Mouse (Mus musculus): Measurements from ENCODE around the gene Taf9. TPM values are rescaled to one million over a fixed set of nuclear protein-coding genes. Genes with fewer than 3 reads are reported as not detected.

Taf9 gene
- polyA plus RNA-seq, 1 experiment from 2014 or later, result 14.2 TPM

DNA sequence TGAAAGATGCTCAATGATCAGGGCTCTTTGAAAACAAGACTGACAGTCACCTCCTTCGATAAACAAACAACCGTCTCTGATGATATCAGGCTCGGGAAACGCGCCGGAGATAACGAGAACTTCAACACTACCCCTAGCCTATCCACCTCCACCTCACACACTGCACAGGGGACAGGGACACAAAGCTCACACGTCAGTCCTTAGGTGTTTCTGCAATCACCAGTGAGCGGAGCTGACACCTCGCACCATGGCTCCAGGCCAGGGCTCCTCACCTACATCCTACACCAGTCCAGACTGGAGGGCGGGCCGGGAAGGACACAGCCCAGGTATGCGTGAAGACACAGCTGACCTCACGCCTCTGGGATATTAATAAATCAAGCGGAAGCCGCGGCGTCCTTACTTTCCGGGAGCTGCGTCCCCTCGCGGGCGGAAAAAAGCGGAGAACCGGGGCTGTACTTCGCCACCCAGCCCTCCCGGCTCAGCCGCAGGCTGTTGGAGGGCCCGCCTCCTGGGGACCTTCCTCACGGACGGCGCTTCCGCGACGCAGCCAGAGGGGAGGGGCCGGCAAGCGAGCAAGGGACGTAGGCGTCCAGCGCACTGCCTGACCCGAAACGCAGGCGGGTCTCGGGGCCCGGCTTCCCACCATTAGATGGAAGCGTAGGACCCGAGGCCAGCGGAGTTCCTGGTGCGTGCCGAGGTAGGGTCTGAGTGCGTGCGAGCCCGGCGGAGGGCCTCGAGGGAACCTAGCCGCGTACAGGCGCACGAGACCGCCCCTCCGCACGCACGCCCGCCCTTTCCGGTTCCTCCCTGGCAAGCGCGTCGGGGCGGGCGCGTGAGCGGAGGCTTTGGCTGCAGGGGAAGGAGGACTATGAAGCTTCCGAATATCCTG, 585 bp upstream of the Taf9 start, which contains the start of the genes Ak6 and Rad17:
Gene Ak6 (plus strand): TSS at position 430 of the 889 bp plus-strand sequence.
Gene Rad17 (minus strand): TSS at position 502 of the 889 bp plus-strand sequence.
- ATAC-seq (replicated peaks; ENCODE audit: low FRiP score, low TSS enrichment, low read depth), result peak; percentile 99

GRCm38 (mm10) chr13:100658091-100658490, 6.7 kb downstream of the Taf9 start:
- DNase-seq (ENCODE audit: low spot score) (no peak), ATAC-seq (replicated peaks; ENCODE audit: low FRiP score, low TSS enrichment, low read depth) (no peak)
- no peaks in the 10 kb centered on the region for H3K9me3 ChIP-seq (ENCODE audit: control insufficient read depth, low read length)
- H3K4me2 ChIP-seq (ENCODE audit: low read length), result no peak overlapping the region
- WGBS, result 94% methylated on average over 5 of the region's 5 CpGs
- no peaks in the 10 kb centered on the region for H3K27me3 ChIP-seq (replicated peaks; ENCODE audit: control insufficient read depth, insufficient read depth, low read length)
- H3K4me3 ChIP-seq (ENCODE audit: low read depth, low read length), result no peak overlapping the region
- no peak overlapping the region for H3K9ac ChIP-seq (ENCODE audit: low read length)
- peaks cover 24% of the 10 kb centered on the region for H3K36me3 ChIP-seq (ENCODE audit: control insufficient read depth, insufficient read depth, low read length)
- no peaks in the 10 kb centered on the region for H3K4me1 ChIP-seq (replicated peaks; ENCODE audit: control insufficient read depth, insufficient read depth, low read length)
- no peak overlapping the region for H3K27ac ChIP-seq (ENCODE audit: low read depth)

More for the DNA sequence above, 585 bp upstream of the Taf9 start, which contains the start of the genes Ak6 and Rad17:
- Histone ChIP-seq H3K4me1 (replicated peaks; ENCODE audit: control insufficient read depth, insufficient read depth, low read length) (peaks cover 7% of the 10 kb centered on the region), H3K27ac (ENCODE audit: low read depth) (peak within 1 kb of the TSS; percentile 97), H3K36me3 (ENCODE audit: control insufficient read depth, insufficient read depth, low read length) (peaks cover 24% of the 10 kb centered on the region), H3K4me3 (ENCODE audit: low read depth, low read length) (peak within 1 kb of the TSS; percentile 98), H3K27me3 (replicated peaks; ENCODE audit: control insufficient read depth, insufficient read depth, low read length) (no peaks in the 10 kb centered on the region), H3K4me2 (ENCODE audit: low read length) (peak within 1 kb of the TSS; percentile 85), H3K9me3 (ENCODE audit: control insufficient read depth, low read length) (no peaks in the 10 kb centered on the region), H3K9ac (ENCODE audit: low read length) (peak within 1 kb of the TSS; percentile 84)
- under 1% methylated on average over 73 of the region's 73 CpGs for WGBS
- DNase-seq (ENCODE audit: low spot score), result peak; percentile 99

- ATAC-seq (replicated peaks; ENCODE audit: low FRiP score, low TSS enrichment, low read depth) (no peak; the same call in 1 of the 2 replicates), DNase-seq (ENCODE audit: low spot score) (peak; percentile 71)
- Histone ChIP-seq H3K27ac (ENCODE audit: low read depth) (no peak overlapping the region), H3K4me1 (replicated peaks; ENCODE audit: control insufficient read depth, insufficient read depth, low read length) (no peaks in the 10 kb centered on the region), H3K9me3 (ENCODE audit: control insufficient read depth, low read length) (no peaks in the 10 kb centered on the region), H3K4me3 (ENCODE audit: low read depth, low read length) (no peak overlapping the region), H3K9ac (ENCODE audit: low read length) (no peak overlapping the region), H3K36me3 (ENCODE audit: control insufficient read depth, insufficient read depth, low read length) (peaks cover 16% of the 10 kb centered on the region), H3K4me2 (ENCODE audit: low read length) (no peak overlapping the region), H3K27me3 (replicated peaks; ENCODE audit: control insufficient read depth, insufficient read depth, low read length) (no peaks in the 10 kb centered on the region)
- 37% methylated on average over 4 of the region's 4 CpGs for WGBS
These were observed 8.6 kb downstream of the Taf9 start for GRCm38 (mm10) chr13:100659864-100660456.

- peaks cover 4% of the 10 kb centered on the region; the same call in 1 of the 2 replicates for H3K9me3 ChIP-seq (ENCODE audit: control insufficient read depth, low read length)
- H3K36me3 ChIP-seq (ENCODE audit: control insufficient read depth, insufficient read depth, low read length), result peaks cover 10% of the 10 kb centered on the region
- peak within 1 kb of the TSS; percentile 40 for H3K9ac ChIP-seq (ENCODE audit: low read length)
- H3K4me2 ChIP-seq (ENCODE audit: low read length), result peak within 1 kb of the TSS; percentile 65
- peak within 1 kb of the TSS; percentile 47 for H3K4me3 ChIP-seq (ENCODE audit: low read depth, low read length)
- under 1% methylated on average over 44 of the region's 44 CpGs for WGBS
- peak; percentile 81 for ATAC-seq (replicated peaks; ENCODE audit: low FRiP score, low TSS enrichment, low read depth)
- H3K27ac ChIP-seq (ENCODE audit: low read depth), result peak within 1 kb of the TSS; percentile 82
- H3K27me3 ChIP-seq (replicated peaks; ENCODE audit: control insufficient read depth, insufficient read depth, low read length), result no peaks in the 10 kb centered on the region
- peak; percentile 83 for DNase-seq (ENCODE audit: low spot score)
- no peaks in the 10 kb centered on the region for H3K4me1 ChIP-seq (replicated peaks; ENCODE audit: control insufficient read depth, insufficient read depth, low read length)
These were observed 18.1 kb downstream of the Taf9 start, which contains the start of gene Ccdc125 for GRCm38 (mm10) chr13:100669291-100670022. TSS of gene Ccdc125 (plus strand) at chr13:100669717.

GRCm38 (mm10) chr13:100670181-100670741, 18.9 kb downstream of the Taf9 start:
- Histone ChIP-seq H3K27ac (ENCODE audit: low read depth) (peak overlapping the region; percentile 82), H3K36me3 (ENCODE audit: control insufficient read depth, insufficient read depth, low read length) (peaks cover 10% of the 10 kb centered on the region), H3K4me3 (ENCODE audit: low read depth, low read length) (peak overlapping the region; percentile 47), H3K27me3 (replicated peaks; ENCODE audit: control insufficient read depth, insufficient read depth, low read length) (no peaks in the 10 kb centered on the region), H3K9me3 (ENCODE audit: control insufficient read depth, low read length) (peaks cover 4% of the 10 kb centered on the region; the same call in 1 of the 2 replicates), H3K4me2 (ENCODE audit: low read length) (peak overlapping the region; percentile 65), H3K9ac (ENCODE audit: low read length) (peak overlapping the region; percentile 40), H3K4me1 (replicated peaks; ENCODE audit: control insufficient read depth, insufficient read depth, low read length) (no peaks in the 10 kb centered on the region)
- DNase-seq (ENCODE audit: low spot score), result peak; percentile 59
- 37% methylated on average over 9 of the region's 9 CpGs for WGBS
- ATAC-seq (replicated peaks; ENCODE audit: low FRiP score, low TSS enrichment, low read depth), result no peak

DNA sequence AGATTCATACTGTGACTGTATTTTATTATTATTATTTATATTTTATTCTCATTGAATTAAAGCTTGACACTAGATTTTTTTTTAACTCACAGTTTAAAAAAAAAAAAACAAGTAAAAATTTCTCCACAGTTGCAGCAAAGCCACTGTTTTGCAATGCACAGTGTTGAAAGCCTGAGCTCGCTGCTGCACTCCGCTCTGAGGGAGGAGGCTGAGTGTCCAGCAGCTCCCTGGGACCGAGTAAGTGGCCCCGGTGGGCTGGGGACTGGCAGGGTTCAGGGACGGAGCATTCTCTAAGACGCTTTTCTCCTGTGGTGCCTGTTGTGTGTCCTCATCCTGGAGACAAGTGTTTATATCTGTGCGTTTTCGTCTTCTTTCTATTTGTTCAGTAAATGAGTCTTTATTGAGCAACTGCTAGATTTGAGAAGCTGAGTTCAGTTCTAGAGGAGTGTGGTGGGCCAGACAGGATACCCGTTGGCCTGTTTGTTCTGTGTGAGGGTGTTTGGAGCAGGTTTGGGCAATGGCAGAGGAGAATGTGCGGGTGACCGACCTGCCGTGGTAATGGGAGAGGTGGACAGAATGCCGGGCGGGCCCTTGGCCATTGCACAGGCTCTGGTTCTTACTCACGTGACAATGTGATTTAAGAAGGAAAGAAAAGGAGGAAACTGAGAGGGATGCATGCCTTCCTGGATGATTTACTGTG, 24.7 kb downstream of the Taf9 start:
- Histone ChIP-seq H3K9me3 (ENCODE audit: control insufficient read depth, low read length) (peaks cover 4% of the 10 kb centered on the region; the same call in 1 of the 2 replicates), H3K27me3 (replicated peaks; ENCODE audit: control insufficient read depth, insufficient read depth, low read length) (no peaks in the 10 kb centered on the region), H3K4me1 (replicated peaks; ENCODE audit: control insufficient read depth, insufficient read depth, low read length) (no peaks in the 10 kb centered on the region), H3K27ac (ENCODE audit: low read depth) (no peak overlapping the region), H3K4me2 (ENCODE audit: low read length) (no peak overlapping the region), H3K4me3 (ENCODE audit: low read depth, low read length) (no peak overlapping the region), H3K36me3 (ENCODE audit: control insufficient read depth, insufficient read depth, low read length) (no peaks in the 10 kb centered on the region), H3K9ac (ENCODE audit: low read length) (no peak overlapping the region)
- ATAC-seq (replicated peaks; ENCODE audit: low FRiP score, low TSS enrichment, low read depth) (no peak), DNase-seq (ENCODE audit: low spot score) (no peak)
- 80% methylated on average over 15 of the region's 15 CpGs for WGBS

- H3K9ac ChIP-seq (ENCODE audit: low read length), result no peak overlapping the region
- no peak overlapping the region for H3K4me3 ChIP-seq (ENCODE audit: low read depth, low read length)
- no peaks in the 10 kb centered on the region; the same call in 1 of the 2 replicates for H3K36me3 ChIP-seq (ENCODE audit: control insufficient read depth, insufficient read depth, low read length)
- H3K4me2 ChIP-seq (ENCODE audit: low read length), result no peak overlapping the region
- H3K4me1 ChIP-seq (replicated peaks; ENCODE audit: control insufficient read depth, insufficient read depth, low read length), result no peaks in the 10 kb centered on the region
- H3K27me3 ChIP-seq (replicated peaks; ENCODE audit: control insufficient read depth, insufficient read depth, low read length), result no peaks in the 10 kb centered on the region
- H3K9me3 ChIP-seq (ENCODE audit: control insufficient read depth, low read length), result no peaks in the 10 kb centered on the region
- WGBS, result 84% methylated on average over 8 of the region's 8 CpGs
- DNase-seq (ENCODE audit: low spot score), result no peak
- H3K27ac ChIP-seq (ENCODE audit: low read depth), result no peak overlapping the region
- ATAC-seq (replicated peaks; ENCODE audit: low FRiP score, low TSS enrichment, low read depth), result no peak
These were observed 30.2 kb downstream of the Taf9 start for GRCm38 (mm10) chr13:100681615-100682014.

Data from intestine, embryonic 14.5 days (tissue).